Mouse (Mus musculus) neural tube, postnatal 0 days (tissue): Measurements from ENCODE around the gene Pip4p1. TPM values are rescaled to one million over a fixed set of nuclear protein-coding genes. Genes with fewer than 3 reads are reported as not detected.

Experiments
- polyA plus RNA-seq: library from polyadenylated mRNA; unstranded; fragments of >200 nt; fragmentation: Nextera tagmentation; extraction: Ambion mirVana; gene quantifications from 2 replicates; pipeline ENCODE4 v1.2.1, GENCODE M21; 2015

Pip4p1 gene
- 107 and 115 TPM in 2 replicates for polyA plus RNA-seq

DNA sequence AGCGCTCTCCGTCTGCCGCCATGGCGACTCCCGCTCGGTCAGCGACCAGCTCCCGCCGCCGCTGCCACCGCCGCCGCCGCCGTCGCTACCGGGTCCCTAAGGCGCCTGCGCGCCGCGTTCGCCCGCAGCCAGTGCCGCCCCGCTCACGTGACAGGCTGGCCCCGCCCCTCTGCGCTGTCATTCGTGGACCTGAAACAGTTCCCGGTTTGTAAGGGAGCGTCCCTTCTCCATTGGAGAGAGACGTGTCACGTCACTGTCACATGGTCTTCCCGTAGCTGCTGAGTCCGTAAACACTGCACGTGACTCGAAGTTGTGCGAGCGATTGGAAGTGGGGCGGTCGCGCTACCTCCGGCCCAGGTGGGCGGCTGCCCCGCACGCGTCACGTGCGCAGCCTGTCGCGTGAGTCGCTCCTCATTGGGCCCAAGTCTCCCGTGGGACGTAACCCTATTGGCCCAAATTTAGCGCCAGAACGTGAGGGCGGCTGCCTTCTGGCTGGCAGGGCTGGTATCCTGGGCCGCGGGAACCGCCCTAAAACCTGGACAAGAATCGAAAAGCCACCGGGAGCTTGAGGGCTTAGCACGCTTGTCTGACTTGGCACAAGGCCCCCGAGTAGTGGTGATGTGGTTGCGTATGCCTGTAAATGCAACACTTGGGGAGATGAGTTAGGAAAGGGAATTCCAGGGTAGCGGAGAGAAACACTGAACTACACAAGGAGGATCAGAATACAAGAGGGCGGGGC lies at the start of gene Pip4p1, which contains the start of gene Pnp:
Gene Pip4p1, minus strand, starts transcription at position 103 of the 739 bp plus-strand sequence.
Gene Pnp, plus strand, starts transcription at position 329 of the 739 bp plus-strand sequence.

DNA sequence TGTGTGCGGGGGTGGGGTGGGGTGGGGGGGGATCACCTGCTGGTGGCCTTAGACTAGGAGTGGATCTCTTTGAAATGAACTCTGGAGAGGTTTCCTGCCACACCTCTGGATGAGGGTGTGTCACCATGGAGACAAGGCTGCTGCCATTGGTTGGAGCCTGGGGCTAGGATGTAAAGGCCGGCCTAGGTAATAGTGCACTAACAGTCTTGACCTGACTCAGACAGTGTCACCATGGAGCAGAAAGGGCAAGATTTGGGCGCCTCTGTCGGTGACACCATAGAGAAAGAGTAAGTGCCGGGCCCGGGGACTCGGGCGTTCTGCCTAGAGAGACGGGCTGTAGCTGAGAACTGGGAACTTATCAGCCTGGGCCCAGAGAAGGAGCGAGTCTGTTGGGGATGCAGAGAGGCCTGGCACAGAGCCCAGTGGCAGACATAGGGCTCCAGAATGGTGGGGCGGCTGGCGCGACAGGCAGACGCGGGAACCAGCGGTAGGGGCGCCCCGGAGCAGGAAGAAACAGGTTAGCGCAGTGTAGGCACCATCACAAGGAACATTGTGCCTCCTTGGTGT lies 25.4 kb upstream of the Pip4p1 start, which contains the start of gene Pnp2:
Gene Pnp2, plus strand, starts transcription at position 51 of the 567 bp plus-strand sequence.

DNA sequence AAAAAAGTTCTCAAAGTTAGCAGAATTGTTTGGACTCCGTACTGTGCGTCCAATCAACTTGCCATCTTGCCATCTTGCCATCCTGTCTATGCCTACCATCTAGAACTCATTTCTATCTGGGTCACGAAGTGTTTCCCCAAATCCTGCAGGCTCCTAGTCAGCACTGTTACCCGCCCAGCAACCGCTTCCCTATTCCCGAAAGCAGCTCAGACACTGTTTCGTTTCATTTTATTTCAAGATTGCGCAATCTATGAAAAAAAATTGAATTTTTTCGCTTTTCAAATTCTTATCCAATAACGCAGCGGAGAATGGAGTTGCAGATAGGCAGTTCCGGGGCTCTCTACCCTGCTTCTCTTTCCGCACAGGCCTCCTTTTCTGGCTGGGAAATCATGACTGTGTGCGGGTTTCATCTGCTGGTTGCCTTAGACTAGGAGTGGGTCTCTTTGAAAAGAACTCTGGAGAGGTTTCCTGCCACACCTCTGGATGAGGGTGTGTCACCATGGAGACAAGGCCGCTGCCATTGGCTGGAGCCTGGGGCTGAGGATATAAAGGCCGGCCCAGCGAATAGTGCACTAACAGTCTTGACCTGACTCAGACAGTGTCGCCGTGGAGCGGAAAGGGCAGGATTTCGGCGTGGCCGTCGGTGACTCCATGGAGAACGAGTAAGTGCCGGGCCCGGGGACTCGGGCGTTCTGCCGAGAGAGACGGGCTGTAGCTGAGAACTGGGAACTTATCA lies 13.4 kb upstream of the Pip4p1 start, which contains the start of gene Gm49342:
Gene Gm49342, plus strand, starts transcription at position 586 of the 736 bp plus-strand sequence.

DNA sequence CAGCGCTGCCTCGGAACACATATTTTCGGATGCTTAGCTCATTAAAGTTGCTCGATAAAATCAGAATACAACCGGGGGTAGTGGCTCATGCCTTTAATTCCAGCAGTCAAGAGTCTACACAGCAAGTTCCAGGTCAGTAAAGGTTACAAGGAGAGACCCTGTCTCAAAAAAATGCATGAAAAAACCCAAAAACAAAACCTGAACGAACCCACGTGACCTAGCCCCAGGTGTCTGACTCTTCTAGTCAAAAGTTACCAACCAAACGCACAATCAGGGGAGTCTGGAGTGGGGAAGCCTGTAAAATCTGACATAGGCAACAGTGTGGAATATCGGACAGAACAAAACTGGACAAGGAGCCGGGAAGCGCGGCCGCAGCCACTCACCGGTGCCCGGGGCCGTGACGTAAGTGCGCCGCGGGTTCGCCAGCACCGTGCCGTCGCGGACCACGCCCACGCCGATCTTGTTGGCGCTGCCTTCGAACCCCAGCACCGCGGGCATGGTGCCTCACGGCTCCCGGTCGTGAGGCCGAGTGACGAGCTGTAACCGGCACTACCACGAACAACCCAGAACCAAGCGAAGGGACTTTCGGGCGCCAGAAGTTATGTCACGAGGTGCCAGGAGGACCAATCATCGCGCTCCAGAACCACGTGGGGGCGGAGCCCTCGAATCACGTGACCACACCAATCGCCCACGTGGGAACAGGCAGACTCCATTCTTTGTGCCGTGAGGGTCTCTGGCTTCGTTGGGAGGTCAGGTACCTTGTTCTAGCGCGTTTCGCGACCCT lies 6.2 kb downstream of the Pip4p1 start, which contains the start of the genes Osgep and Apex1:
Gene Osgep, minus strand, starts transcription at position 613 of the 784 bp plus-strand sequence.
Gene Apex1, plus strand, starts transcription at position 688 of the 784 bp plus-strand sequence.

DNA sequence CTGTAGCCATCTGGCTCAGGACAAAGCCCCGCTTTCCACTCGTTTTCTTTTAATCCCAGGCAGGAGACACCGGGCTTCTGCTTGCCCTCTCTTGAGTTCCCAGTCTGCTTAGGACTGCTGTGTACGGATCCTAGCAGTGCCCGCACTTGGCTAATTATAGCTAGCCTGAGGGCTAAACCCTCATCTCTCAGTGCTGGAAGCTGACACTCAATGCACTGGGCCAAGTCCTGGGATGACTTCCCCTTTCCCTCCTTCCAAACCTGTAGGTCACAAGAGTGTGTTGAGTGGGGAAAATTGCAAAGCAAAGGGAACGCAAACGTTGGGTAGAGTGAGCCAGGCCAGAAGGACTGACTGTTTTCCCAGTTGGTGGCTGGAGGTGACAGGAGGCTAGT lies 33.3 kb downstream of the Pip4p1 start, which contains the start of gene Klhl33:
Gene Klhl33, minus strand, starts transcription at position 134 of the 392 bp plus-strand sequence.

Other genes starting within 250 kb of the Pip4p1 start
- gene Olfr747, start 237.7 kb downstream of the Pip4p1 start, polyA plus RNA-seq, result not detected in 2 replicates
- not detected in 2 replicates for gene Olfr748, start 223.5 kb downstream of the Pip4p1 start, polyA plus RNA-seq
- not detected in 2 replicates for gene Olfr749, start 185.8 kb downstream of the Pip4p1 start, polyA plus RNA-seq
- 79.0 and 87.6 TPM in 2 replicates for gene Ttc5, start 145.3 kb downstream of the Pip4p1 start, polyA plus RNA-seq
- gene Ccnb1ip1, start 123.1 kb downstream of the Pip4p1 start, polyA plus RNA-seq, result not detected in 2 replicates
- 34.4 TPM in 2 replicates for gene Parp2, start 123.0 kb downstream of the Pip4p1 start, polyA plus RNA-seq
- 2.4 and 3.1 TPM in 2 replicates for gene Tep1, start 60.3 kb downstream of the Pip4p1 start, polyA plus RNA-seq
- gene Klhl33, start 33.3 kb downstream of the Pip4p1 start, polyA plus RNA-seq, result 4.9 TPM in 2 replicates
- gene Osgep, start 6.0 kb downstream of the Pip4p1 start, polyA plus RNA-seq, result 77.1 and 87.6 TPM in 2 replicates
- 120 and 123 TPM in 2 replicates for gene Apex1, start 5.9 kb downstream of the Pip4p1 start, polyA plus RNA-seq
- 22.7 and 25.6 TPM in 2 replicates for gene Pnp, start 226 bp upstream of the Pip4p1 start, polyA plus RNA-seq
- gene Gm49342, start 13.7 kb upstream of the Pip4p1 start, polyA plus RNA-seq, result not detected in 2 replicates
- gene Pnp2, start 25.1 kb upstream of the Pip4p1 start, polyA plus RNA-seq, result 1.1 and 1.5 TPM in 2 replicates
- gene Rnase10, start 76.9 kb upstream of the Pip4p1 start, polyA plus RNA-seq, result 0.13 TPM in 1 of 2 replicates, not detected in the other
- not detected in 2 replicates for gene Rnase9, start 111.0 kb upstream of the Pip4p1 start, polyA plus RNA-seq
- not detected in 2 replicates for gene Rnase11, start 119.3 kb upstream of the Pip4p1 start, polyA plus RNA-seq
- gene Rnase12, start 126.8 kb upstream of the Pip4p1 start, polyA plus RNA-seq, result not detected in 2 replicates
- gene Olfr750, start 143.6 kb upstream of the Pip4p1 start, polyA plus RNA-seq, result 0.06 TPM in 1 of 2 replicates, not detected in the other
- 28.1 and 29.2 TPM in 2 replicates for gene Rnase4, start 160.2 kb upstream of the Pip4p1 start, polyA plus RNA-seq
- gene Ang, start 160.3 kb upstream of the Pip4p1 start, polyA plus RNA-seq, result 5.1 and 5.8 TPM in 2 replicates
- gene Eddm3b, start 183.6 kb upstream of the Pip4p1 start, polyA plus RNA-seq, result not detected in 2 replicates
- gene Rnase6, start 193.1 kb upstream of the Pip4p1 start, polyA plus RNA-seq, result 0.62 and 0.72 TPM in 2 replicates
- gene Rnase1, start 215.9 kb upstream of the Pip4p1 start, polyA plus RNA-seq, result 0.71 and 1.2 TPM in 2 replicates
- gene Rnase2b, start 231.4 kb upstream of the Pip4p1 start, polyA plus RNA-seq, result not detected in 2 replicates